Mouse (Mus musculus): ENCODE results near the gene Cnpy4. TPM values are rescaled to one million over a fixed set of nuclear protein-coding genes. Genes with fewer than 3 reads are reported as not detected.
"Not testable (repeated sequence)": the region's sequence is repeated elsewhere in the genome, so short reads cannot be mapped to it uniquely, and the experiment has no call there.

Gene Cnpy4
- polyA plus RNA-seq, 1 experiment from 2014 or later = 60.4 TPM

GRCm38 (mm10) chr5:138171695-138172491 lies 15.4 kb upstream of the Cnpy4 start, which contains the start of the genes Ap4m1 and Mcm7:
TSS of gene Ap4m1 (plus strand) at chr5:138172002.
TSS of gene Mcm7 (minus strand) at chr5:138172422.
- DNase-seq (ENCODE audit: low spot score) = peak; percentile 89
- H3K27ac ChIP-seq = peak within 1 kb of the TSS; percentile 96
- H3K9me3 ChIP-seq (replicated peaks) = no peaks in the 10 kb centered on the region
- under 1% methylated on average over 54 of the region's 54 CpGs for WGBS
- no peaks in the 10 kb centered on the region for H3K27me3 ChIP-seq (ENCODE audit: low read depth, poor library complexity, severe bottlenecking)
- peaks cover 73% of the 10 kb centered on the region for H3K36me3 ChIP-seq
- H3K4me1 ChIP-seq = peaks cover 15% of the 10 kb centered on the region
- H3K4me3 ChIP-seq = peak within 1 kb of the TSS; percentile 84

- DNase-seq (ENCODE audit: low spot score) = no peak
- Histone ChIP-seq H3K27ac (no peak overlapping the region), H3K27me3 (ENCODE audit: low read depth, poor library complexity, severe bottlenecking) (no peaks in the 10 kb centered on the region), H3K4me3 (peak overlapping the region; percentile 84), H3K9me3 (replicated peaks) (no peaks in the 10 kb centered on the region), H3K36me3 (peaks cover 73% of the 10 kb centered on the region), H3K4me1 (peaks cover 15% of the 10 kb centered on the region)
- WGBS = 82% methylated on average over 3 of the region's 3 CpGs
These were observed 14.1 kb upstream of the Cnpy4 start for GRCm38 (mm10) chr5:138173217-138173616.

- H3K27ac ChIP-seq = peak overlapping the region; percentile 93
- peaks cover 58% of the 10 kb centered on the region for H3K36me3 ChIP-seq
These were observed 499 bp downstream of the Cnpy4 start for GRCm38 (mm10) chr5:138187661-138188306.

GRCm38 (mm10) chr5:138193771-138194727 lies 6.8 kb downstream of the Cnpy4 start, which contains the start of gene Mblac1:
TSS of gene Mblac1 (plus strand) at chr5:138194314.
- Histone ChIP-seq H3K36me3 (peaks cover 47% of the 10 kb centered on the region), H3K27me3 (ENCODE audit: low read depth, poor library complexity, severe bottlenecking) (no peaks in the 10 kb centered on the region), H3K4me3 (peak within 1 kb of the TSS; percentile 82), H3K27ac (peak within 1 kb of the TSS; percentile 94), H3K4me1 (peaks cover 13% of the 10 kb centered on the region), H3K9me3 (replicated peaks) (no peaks in the 10 kb centered on the region)
- 8% methylated on average over 54 of the region's 54 CpGs for WGBS
- peak; percentile 86 for DNase-seq (ENCODE audit: low spot score)

More at GRCm38 (mm10) chr5:138187661-138188306, 499 bp downstream of the Cnpy4 start:
- 2% methylated on average over 10 of the region's 10 CpGs for WGBS
- Histone ChIP-seq H3K4me3 (peak overlapping the region; percentile 69), H3K27me3 (ENCODE audit: low read depth, poor library complexity, severe bottlenecking) (no peaks in the 10 kb centered on the region), H3K4me1 (peaks cover 11% of the 10 kb centered on the region), H3K9me3 (replicated peaks) (no peaks in the 10 kb centered on the region)
- peak; percentile 43 for DNase-seq (ENCODE audit: low spot score)

GRCm38 (mm10) chr5:138194755-138195345 lies 7.6 kb downstream of the Cnpy4 start:
- Histone ChIP-seq H3K27me3 (ENCODE audit: low read depth, poor library complexity, severe bottlenecking) (no peaks in the 10 kb centered on the region), H3K36me3 (peaks cover 39% of the 10 kb centered on the region), H3K4me3 (peak overlapping the region; percentile 82), H3K4me1 (peaks cover 13% of the 10 kb centered on the region), H3K9me3 (replicated peaks) (no peaks in the 10 kb centered on the region), H3K27ac (peak overlapping the region; percentile 94)
- DNase-seq (ENCODE audit: low spot score) = peak; percentile 69
- 5% methylated on average over 29 of the region's 29 CpGs for WGBS

- Histone ChIP-seq H3K36me3 (peaks cover 32% of the 10 kb centered on the region), H3K27me3 (ENCODE audit: low read depth, poor library complexity, severe bottlenecking) (no peaks in the 10 kb centered on the region), H3K4me3 (peak overlapping the region; percentile 82), H3K9me3 (replicated peaks) (no peaks in the 10 kb centered on the region), H3K4me1 (peaks cover 13% of the 10 kb centered on the region), H3K27ac (no peak overlapping the region)
- WGBS = 90% methylated on average over 7 of the region's 7 CpGs
- no peak for DNase-seq (ENCODE audit: low spot score)
These were observed 8.2 kb downstream of the Cnpy4 start for GRCm38 (mm10) chr5:138195463-138195862.

GRCm38 (mm10) chr5:138199576-138199975 lies 12.3 kb downstream of the Cnpy4 start:
- 24% methylated on average over 1 of the region's 1 CpGs for WGBS
- peaks cover 9% of the 10 kb centered on the region for H3K4me1 ChIP-seq
- no peak overlapping the region for H3K4me3 ChIP-seq
- no peak for DNase-seq (ENCODE audit: low spot score)
- H3K27ac ChIP-seq = no peak overlapping the region
- no peaks in the 10 kb centered on the region for H3K36me3 ChIP-seq
- no peaks in the 10 kb centered on the region for H3K27me3 ChIP-seq (ENCODE audit: low read depth, poor library complexity, severe bottlenecking)
- peaks cover under 1% of the 10 kb centered on the region; the same call in 1 of the 2 replicates for H3K9me3 ChIP-seq (replicated peaks)

- no peaks in the 10 kb centered on the region for H3K36me3 ChIP-seq
- 89% methylated on average over 3 of the region's 3 CpGs for WGBS
These were observed 14.8 kb downstream of the Cnpy4 start for GRCm38 (mm10) chr5:138202086-138202485.

GRCm38 (mm10) chr5:138207253-138207652 lies 20.0 kb downstream of the Cnpy4 start:
- no peak overlapping the region for H3K4me3 ChIP-seq
- H3K4me1 ChIP-seq = no peaks in the 10 kb centered on the region
- H3K36me3 ChIP-seq = no peaks in the 10 kb centered on the region
- H3K9me3 ChIP-seq (replicated peaks) = peaks cover 2% of the 10 kb centered on the region; the same call in 1 of the 2 replicates
- DNase-seq (ENCODE audit: low spot score) = no peak
- WGBS = 93% methylated on average over 1 of the region's 1 CpGs
- no peak overlapping the region for H3K27ac ChIP-seq
- H3K27me3 ChIP-seq (ENCODE audit: low read depth, poor library complexity, severe bottlenecking) = no peaks in the 10 kb centered on the region

More at GRCm38 (mm10) chr5:138202086-138202485, 14.8 kb downstream of the Cnpy4 start:
- no peaks in the 10 kb centered on the region for H3K27me3 ChIP-seq (ENCODE audit: low read depth, poor library complexity, severe bottlenecking)
- no peak overlapping the region for H3K27ac ChIP-seq
- no peaks in the 10 kb centered on the region for H3K4me1 ChIP-seq
- H3K4me3 ChIP-seq = no peak overlapping the region
- peaks cover 2% of the 10 kb centered on the region; the same call in 1 of the 2 replicates for H3K9me3 ChIP-seq (replicated peaks)
- no peak for DNase-seq (ENCODE audit: low spot score)

GRCm38 (mm10) chr5:138207873-138208272 lies 20.6 kb downstream of the Cnpy4 start:
- Histone ChIP-seq H3K27ac (no peak overlapping the region), H3K36me3 (no peaks in the 10 kb centered on the region), H3K27me3 (ENCODE audit: low read depth, poor library complexity, severe bottlenecking) (no peaks in the 10 kb centered on the region), H3K4me3 (no peak overlapping the region), H3K4me1 (no peaks in the 10 kb centered on the region), H3K9me3 (replicated peaks) (peaks cover 2% of the 10 kb centered on the region; the same call in 1 of the 2 replicates)
- DNase-seq (ENCODE audit: low spot score) = no peak
- WGBS = 91% methylated on average over 4 of the region's 4 CpGs

GRCm38 (mm10) chr5:138216632-138217031 lies 29.3 kb downstream of the Cnpy4 start:
- WGBS = 97% methylated on average over 13 of the region's 13 CpGs
- not testable (repeated sequence) for H3K27ac ChIP-seq; H3K4me1 ChIP-seq; H3K4me3 ChIP-seq; H3K27me3 ChIP-seq (ENCODE audit: low read depth, poor library complexity, severe bottlenecking); DNase-seq (ENCODE audit: low spot score); H3K36me3 ChIP-seq; H3K9me3 ChIP-seq (replicated peaks)

- WGBS = 86% methylated on average over 2 of the region's 2 CpGs
- DNase-seq (ENCODE audit: low spot score) = no peak
- no peaks in the 10 kb centered on the region for H3K27me3 ChIP-seq (ENCODE audit: low read depth, poor library complexity, severe bottlenecking)
- H3K4me3 ChIP-seq = no peak overlapping the region
- no peak overlapping the region for H3K27ac ChIP-seq
- peaks cover 6% of the 10 kb centered on the region; the same call in 1 of the 2 replicates for H3K9me3 ChIP-seq (replicated peaks)
- H3K4me1 ChIP-seq = no peaks in the 10 kb centered on the region
- no peaks in the 10 kb centered on the region for H3K36me3 ChIP-seq
These were observed 32.6 kb downstream of the Cnpy4 start for GRCm38 (mm10) chr5:138219864-138220263.

All from limb, embryonic 10.5 days (tissue).